Mouse (Mus musculus) embryonic facial prominence, embryonic 10.5 days (tissue): ENCODE measurements at regions not wholly inside any gene's neighbourhood (a gene's known extent, or its start where the extent isn't known, plus 50 kb on each side); places are given as distances from the start of the nearest gene placed in this dataset.

ENCODE experiments used
- DNase-seq: peaks from one replicate; pipeline ENCODE4 v3.0.0-alpha.2; 2017; ENCODE audit warnings: low spot score
- H3K27ac ChIP-seq: fragments of 300-500 bp; sonication (generic); replicated peaks from 2 replicates; pipeline ENCODE4 v1.5.1; 2016; ENCODE audit warnings: mild to moderate bottlenecking
- H3K27me3 ChIP-seq: fragments of 300-500 bp; sonication (generic); replicated peaks from 2 replicates; pipeline ENCODE4 v1.6.1; 2016; ENCODE audit warnings: low read depth, mild to moderate bottlenecking; ENCODE audit not compliant: poor library complexity, severe bottlenecking
- H3K36me3 ChIP-seq: fragments of 300-500 bp; sonication (generic); replicated peaks from 2 replicates; pipeline ENCODE4 v1.6.1; 2016; ENCODE audit warnings: mild to moderate bottlenecking, moderate library complexity
- H3K4me1 ChIP-seq: fragments of 300-500 bp; sonication (generic); 2 replicates; pipeline ENCODE4 v1.6.1; 2016
- H3K4me3 ChIP-seq: fragments of 300-500 bp; sonication (generic); 2 replicates; pipeline ENCODE4 v1.5.1; 2016; ENCODE audit warnings: mild to moderate bottlenecking, moderate library complexity
- H3K9me3 ChIP-seq: fragments of 300-500 bp; sonication (generic); 2 replicates; pipeline ENCODE4 v1.6.1; 2016; ENCODE audit warnings: mild to moderate bottlenecking
- WGBS: fragments of 180-500 bp; shearing (Covaris S2); methylation state at CpG from one replicate; pipeline ENCODE4 v1.1.7; 2016; 5-methylcytosine and 5-hydroxymethylcytosine counted together

- no peak overlapping the region for H3K27ac ChIP-seq
- no peaks in the 10 kb centered on the region for H3K27me3 ChIP-seq
- H3K4me3 ChIP-seq: no peak overlapping the region
- H3K4me1 ChIP-seq: peaks cover 35% of the 10 kb centered on the region
- H3K9me3 ChIP-seq: no peaks in the 10 kb centered on the region
- 59% methylated on average over 3 of the region's 3 CpGs for whole genome bisulfite sequencing
- no peak for DNase-seq
- H3K36me3 ChIP-seq: no peaks in the 10 kb centered on the region
Observed at GRCm38 (mm10) chr9:69814432-69814831, 53.7 kb upstream of the Foxb1 start.

GRCm38 (mm10) chr9:69823179-69823966 lies 62.6 kb upstream of the Foxb1 start:
- no peak overlapping the region for H3K27ac ChIP-seq
- H3K9me3 ChIP-seq: no peaks in the 10 kb centered on the region
- 75% methylated on average over 9 of the region's 9 CpGs for WGBS
- no peaks in the 10 kb centered on the region; the same call in 1 of the 2 replicates for H3K27me3 ChIP-seq
- H3K36me3 ChIP-seq: no peaks in the 10 kb centered on the region
- no peak for DNase-seq
- no peak overlapping the region for H3K4me3 ChIP-seq
- peaks cover 5% of the 10 kb centered on the region for H3K4me1 ChIP-seq

- H3K27ac ChIP-seq: no peak overlapping the region
- no peaks in the 10 kb centered on the region for H3K27me3 ChIP-seq
- H3K9me3 ChIP-seq: no peaks in the 10 kb centered on the region
- H3K4me1 ChIP-seq: peaks cover 18% of the 10 kb centered on the region
- no peak for DNase-seq
- H3K4me3 ChIP-seq: no peak overlapping the region
- no peaks in the 10 kb centered on the region for H3K36me3 ChIP-seq
- 55% methylated on average over 6 of the region's 6 CpGs for whole genome bisulfite sequencing
Observed at GRCm38 (mm10) chr9:69828428-69828827, 67.7 kb upstream of the Foxb1 start.

GRCm38 (mm10) chr9:69835396-69835795 lies 74.7 kb upstream of the Foxb1 start:
- no peaks in the 10 kb centered on the region for H3K27me3 ChIP-seq
- H3K27ac ChIP-seq: no peak overlapping the region
- WGBS: 68% methylated on average over 4 of the region's 4 CpGs
- no peaks in the 10 kb centered on the region for H3K36me3 ChIP-seq
- DNase-seq: no peak
- no peaks in the 10 kb centered on the region for H3K9me3 ChIP-seq
- no peak overlapping the region for H3K4me3 ChIP-seq
- peaks cover 11% of the 10 kb centered on the region; the same call in 1 of the 2 replicates for H3K4me1 ChIP-seq

- Histone ChIP-seq H3K27me3 (no peaks in the 10 kb centered on the region), H3K36me3 (no peaks in the 10 kb centered on the region), H3K27ac (no peak overlapping the region), H3K4me3 (no peak overlapping the region), H3K4me1 (peaks cover 11% of the 10 kb centered on the region; the same call in 1 of the 2 replicates), H3K9me3 (no peaks in the 10 kb centered on the region)
- DNase-seq: no peak
- 74% methylated on average over 2 of the region's 2 CpGs for WGBS
Observed at GRCm38 (mm10) chr9:69839198-69839597, 78.5 kb upstream of the Foxb1 start.

- no peaks in the 10 kb centered on the region for H3K36me3 ChIP-seq
- H3K4me1 ChIP-seq: no peaks in the 10 kb centered on the region
- no peak overlapping the region for H3K4me3 ChIP-seq
- DNase-seq: no peak
- 65% methylated on average over 6 of the region's 6 CpGs for WGBS
- peaks cover 2% of the 10 kb centered on the region; the same call in 1 of the 2 replicates for H3K9me3 ChIP-seq
- no peak overlapping the region for H3K27ac ChIP-seq
- no peaks in the 10 kb centered on the region for H3K27me3 ChIP-seq
Observed at GRCm38 (mm10) chr9:69844712-69845111, 84.0 kb upstream of the Foxb1 start.

GRCm38 (mm10) chr9:69845210-69845609 lies 84.5 kb upstream of the Foxb1 start:
- Histone ChIP-seq H3K27ac (no peak overlapping the region), H3K9me3 (peaks cover 2% of the 10 kb centered on the region; the same call in 1 of the 2 replicates), H3K4me3 (no peak overlapping the region), H3K4me1 (no peaks in the 10 kb centered on the region), H3K27me3 (no peaks in the 10 kb centered on the region), H3K36me3 (no peaks in the 10 kb centered on the region)
- WGBS: 68% methylated on average over 9 of the region's 9 CpGs
- DNase-seq: no peak

- Histone ChIP-seq H3K27me3 (no peaks in the 10 kb centered on the region), H3K36me3 (no peaks in the 10 kb centered on the region), H3K9me3 (no peaks in the 10 kb centered on the region), H3K4me1 (no peaks in the 10 kb centered on the region), H3K4me3 (no peak overlapping the region), H3K27ac (no peak overlapping the region)
- 87% methylated on average over 7 of the region's 7 CpGs for WGBS
- peak; percentile 63 for DNase-seq
Observed at GRCm38 (mm10) chr9:69856621-69857020, 95.9 kb upstream of the Foxb1 start.

- 86% methylated on average over 3 of the region's 3 CpGs for WGBS
- Histone ChIP-seq H3K4me1 (no peaks in the 10 kb centered on the region), H3K27ac (no peak overlapping the region), H3K36me3 (no peaks in the 10 kb centered on the region), H3K27me3 (no peaks in the 10 kb centered on the region), H3K9me3 (no peaks in the 10 kb centered on the region), H3K4me3 (no peak overlapping the region)
- no peak for DNase-seq
Observed at GRCm38 (mm10) chr9:69858619-69859018, 97.9 kb upstream of the Foxb1 start.

- Histone ChIP-seq H3K4me1 (peaks cover 9% of the 10 kb centered on the region), H3K36me3 (no peaks in the 10 kb centered on the region), H3K27me3 (no peaks in the 10 kb centered on the region), H3K4me3 (no peak overlapping the region), H3K9me3 (no peaks in the 10 kb centered on the region), H3K27ac (no peak overlapping the region)
- no peak for DNase-seq
- WGBS: 81% methylated on average over 4 of the region's 4 CpGs
Observed at GRCm38 (mm10) chr9:69870182-69870581, 109.4 kb upstream of the Foxb1 start.

- no peaks in the 10 kb centered on the region for H3K36me3 ChIP-seq
- 77% methylated on average over 5 of the region's 5 CpGs for WGBS
- H3K27me3 ChIP-seq: 0 out of 2 replicates have a peak, but pooled peaks cover 3% of the 10 kb centered on the region
- no peaks in the 10 kb centered on the region for H3K9me3 ChIP-seq
- no peak for DNase-seq
- no peak overlapping the region for H3K27ac ChIP-seq
- H3K4me3 ChIP-seq: no peak overlapping the region
- H3K4me1 ChIP-seq: no peaks in the 10 kb centered on the region
Observed at GRCm38 (mm10) chr9:69886351-69886750, 102.9 kb upstream of the Bnip2 start.

GRCm38 (mm10) chr9:69898016-69898415 lies 91.2 kb upstream of the Bnip2 start:
- Histone ChIP-seq H3K9me3 (no peaks in the 10 kb centered on the region), H3K4me3 (no peak overlapping the region), H3K27ac (no peak overlapping the region), H3K27me3 (peaks cover 26% of the 10 kb centered on the region; the same call in 1 of the 2 replicates), H3K36me3 (no peaks in the 10 kb centered on the region), H3K4me1 (peaks cover 20% of the 10 kb centered on the region)
- 45% methylated on average over 10 of the region's 10 CpGs for WGBS
- peak; percentile 31 for DNase-seq

GRCm38 (mm10) chr9:69899371-69899770 lies 89.9 kb upstream of the Bnip2 start:
- WGBS: 33% methylated on average over 11 of the region's 11 CpGs
- peak; percentile 62 for DNase-seq
- H3K27ac ChIP-seq: no peak overlapping the region
- H3K4me1 ChIP-seq: peaks cover 20% of the 10 kb centered on the region
- peaks cover 26% of the 10 kb centered on the region; the same call in 1 of the 2 replicates for H3K27me3 ChIP-seq
- no peak overlapping the region for H3K4me3 ChIP-seq
- no peaks in the 10 kb centered on the region for H3K9me3 ChIP-seq
- H3K36me3 ChIP-seq: no peaks in the 10 kb centered on the region
